Mouse (Mus musculus): ENCODE results near the gene Tspyl3. TPM values are rescaled to one million over a fixed set of nuclear protein-coding genes. Genes with fewer than 3 reads are reported as not detected.
"Not testable (repeated sequence)": the region's sequence is repeated elsewhere in the genome, so short reads cannot be mapped to it uniquely, and the experiment has no call there.

Tspyl3 gene
- 37.2 and 38.0 TPM in 2 replicates for polyA plus RNA-seq (2015; fragmentation: Nextera tagmentation; extraction: Ambion mirVana)

DNA sequence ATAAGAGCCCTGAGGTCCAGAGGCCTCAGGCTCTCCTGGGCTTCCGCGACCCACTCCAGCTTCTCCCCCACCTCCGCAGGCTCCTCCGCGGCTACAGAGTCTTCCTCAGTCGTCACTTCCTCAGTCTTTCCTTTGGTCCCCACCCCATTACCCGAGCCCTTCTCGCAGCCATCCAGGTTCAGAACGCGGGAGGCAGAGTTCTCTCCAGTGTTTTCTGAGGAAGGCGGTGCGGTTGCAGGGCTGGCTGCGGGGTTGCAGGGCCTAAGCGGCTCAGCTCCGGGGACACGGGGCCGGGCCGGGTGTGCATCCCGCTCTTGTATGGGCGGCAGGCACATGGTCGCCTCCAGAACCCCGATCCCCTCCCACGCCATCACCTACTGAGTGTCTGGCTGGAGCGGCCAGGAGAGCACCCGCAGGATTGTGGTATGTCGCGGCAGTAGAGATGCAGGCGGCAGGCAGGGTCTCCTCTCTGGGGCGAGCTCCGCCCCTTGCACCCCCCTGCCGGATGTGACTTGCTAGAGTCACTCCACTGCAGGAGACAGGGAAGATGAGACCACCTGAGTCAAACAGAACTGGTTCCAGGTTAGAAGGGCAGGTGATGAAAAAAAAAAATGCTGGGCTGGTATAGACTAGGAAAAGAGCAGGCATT lies at the start of gene Tspyl3:
TSS of gene Tspyl3 (minus strand) at position 496 of the 649 bp plus-strand sequence.
- Histone ChIP-seq H3K4me1 (peaks cover 23% of the 10 kb centered on the region), H3K4me2 (peak within 1 kb of the TSS; percentile 69), H3K4me3 (replicated peaks) (peak within 1 kb of the TSS; percentile 64), H3K9ac (replicated peaks) (peak within 1 kb of the TSS; percentile 74), H3K36me3 (peaks cover 29% of the 10 kb centered on the region), H3K27me3 (replicated peaks) (no peaks in the 10 kb centered on the region), H3K9me3 (replicated peaks) (no peaks in the 10 kb centered on the region), H3K27ac (replicated peaks) (peak within 1 kb of the TSS; percentile 84)
- WGBS, result 3% methylated on average over 31 of the region's 31 CpGs
- ATAC-seq (ENCODE audit: low FRiP score), result peak; percentile 92

DNA sequence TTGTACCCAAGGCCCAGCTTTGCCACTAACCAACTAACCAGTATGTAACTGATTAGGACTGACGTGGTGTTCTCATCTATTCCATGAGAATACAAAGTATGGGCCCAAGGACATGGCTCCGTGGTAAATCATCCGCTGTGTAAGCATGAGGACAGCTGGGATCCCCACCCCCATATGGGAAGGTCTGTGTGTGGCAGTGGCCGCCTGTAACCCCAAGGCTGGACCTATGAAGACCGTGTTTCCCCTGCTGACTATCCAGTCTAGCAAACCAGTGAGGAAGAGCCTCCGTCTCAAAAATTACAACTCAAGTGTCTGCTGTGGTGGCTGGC lies 49.6 kb upstream of the Tspyl3 start:
- no peak for ATAC-seq (ENCODE audit: low FRiP score)
- H3K4me3 ChIP-seq (replicated peaks), result no peak overlapping the region
- no peaks in the 10 kb centered on the region for H3K27me3 ChIP-seq (replicated peaks)
- no peaks in the 10 kb centered on the region for H3K36me3 ChIP-seq
- no peak overlapping the region for H3K9ac ChIP-seq (replicated peaks)
- H3K9me3 ChIP-seq (replicated peaks), result no peaks in the 10 kb centered on the region
- H3K4me2 ChIP-seq, result no peak overlapping the region
- H3K4me1 ChIP-seq, result no peaks in the 10 kb centered on the region
- no peak overlapping the region for H3K27ac ChIP-seq (replicated peaks)
- 84% methylated on average over 6 of the region's 6 CpGs for WGBS

DNA sequence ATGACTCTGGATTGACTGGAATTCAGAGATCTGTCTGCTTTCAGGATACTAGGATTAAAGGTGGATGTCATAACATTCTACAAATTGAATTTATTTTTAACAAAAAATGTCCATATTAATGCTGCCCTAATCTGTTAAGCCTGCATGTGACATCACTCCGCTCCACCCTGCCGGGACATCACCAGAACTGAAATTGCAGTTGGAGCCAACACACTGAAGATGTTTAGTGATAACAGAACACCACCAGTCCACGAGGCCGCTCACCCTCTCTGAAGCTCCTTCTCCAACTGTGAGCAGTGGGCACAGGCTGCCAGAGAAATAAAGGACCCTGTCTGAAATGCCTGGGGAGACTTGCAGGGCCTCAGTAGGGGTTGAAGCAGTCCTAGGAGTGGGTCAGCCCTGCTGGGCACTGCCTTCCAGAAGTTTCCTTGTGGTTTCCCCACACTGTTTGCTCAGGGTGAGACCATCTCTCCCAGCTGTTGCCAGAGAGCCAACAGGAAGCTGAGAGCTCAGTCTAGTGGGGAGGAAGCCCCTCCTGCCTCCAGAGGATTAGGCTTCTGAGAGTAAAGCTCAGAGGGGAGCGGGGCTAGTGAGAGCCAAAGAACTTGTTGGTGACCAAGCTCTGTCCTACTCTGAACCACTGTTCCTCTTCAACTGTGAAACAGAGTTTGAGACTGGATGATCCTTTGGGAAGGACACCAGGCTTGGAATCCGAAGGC lies 49.1 kb upstream of the Tspyl3 start:
- H3K9me3 ChIP-seq (replicated peaks); H3K4me3 ChIP-seq (replicated peaks); H3K9ac ChIP-seq (replicated peaks); H3K4me2 ChIP-seq; ATAC-seq (ENCODE audit: low FRiP score); H3K27ac ChIP-seq (replicated peaks); H3K27me3 ChIP-seq (replicated peaks); H3K4me1 ChIP-seq; H3K36me3 ChIP-seq: not testable (repeated sequence)
- 83% methylated on average over 6 of the region's 6 CpGs for WGBS

DNA sequence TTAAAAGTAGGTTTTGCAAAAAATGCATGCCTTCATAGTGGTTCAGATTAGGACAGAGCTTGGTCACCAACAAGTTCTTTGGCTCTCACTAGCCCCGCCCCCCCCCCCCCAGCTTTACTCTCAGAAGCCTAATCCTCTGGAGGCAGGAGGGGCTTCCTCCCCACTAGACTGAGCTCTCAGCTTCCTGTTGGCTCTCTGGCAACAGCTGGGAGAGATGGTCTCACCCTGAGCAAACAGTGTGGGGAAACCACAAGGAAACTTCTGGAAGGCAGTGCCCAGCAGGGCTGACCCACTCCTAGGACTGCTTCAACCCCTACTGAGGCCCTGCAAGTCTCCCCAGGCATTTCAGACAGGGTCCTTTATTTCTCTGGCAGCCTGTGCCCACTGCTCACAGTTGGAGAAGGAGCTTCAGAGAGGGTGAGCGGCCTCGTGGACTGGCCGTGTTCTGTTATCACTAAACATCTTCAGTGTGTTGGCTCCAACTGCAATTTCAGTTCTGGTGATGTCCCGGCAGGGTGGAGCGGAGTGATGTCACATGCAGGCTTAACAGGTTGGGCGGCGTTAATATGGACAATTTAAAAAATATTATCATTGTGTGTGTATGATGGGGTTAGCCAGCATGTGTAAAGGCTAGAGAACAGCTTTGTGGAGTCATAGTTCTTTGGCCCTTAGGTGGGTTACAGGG lies 45.1 kb upstream of the Tspyl3 start:
- not testable (repeated sequence) for H3K4me2 ChIP-seq; H3K4me3 ChIP-seq (replicated peaks); H3K9ac ChIP-seq (replicated peaks); H3K9me3 ChIP-seq (replicated peaks); H3K4me1 ChIP-seq; H3K27me3 ChIP-seq (replicated peaks); ATAC-seq (ENCODE audit: low FRiP score); H3K27ac ChIP-seq (replicated peaks)
- H3K36me3 ChIP-seq, result peaks cover 19% of the 10 kb centered on the region
- 79% methylated on average over 8 of the region's 8 CpGs for WGBS

DNA sequence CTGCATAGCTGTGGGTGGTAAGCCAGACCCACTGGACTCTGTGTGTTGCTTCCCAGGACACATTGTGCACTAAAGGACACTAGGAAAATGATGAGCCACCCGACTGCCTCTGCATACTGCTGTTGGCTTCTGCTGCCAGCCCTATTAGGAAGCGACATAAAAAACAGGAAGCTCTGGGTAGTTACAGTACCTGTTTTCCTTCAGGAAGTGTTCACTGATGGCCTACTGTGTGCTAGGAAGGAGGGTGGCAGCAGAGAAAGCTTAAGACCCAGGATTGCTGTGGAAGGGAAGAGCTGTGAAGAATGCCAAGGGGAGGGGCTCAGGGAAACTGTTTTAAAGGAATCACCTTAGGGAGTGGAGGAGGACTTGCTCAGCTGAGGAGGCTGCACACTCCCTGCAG lies 42.1 kb upstream of the Tspyl3 start:
- peaks cover 46% of the 10 kb centered on the region for H3K36me3 ChIP-seq
- 92% methylated on average over 2 of the region's 2 CpGs for WGBS
- ATAC-seq (ENCODE audit: low FRiP score), result no peak

DNA sequence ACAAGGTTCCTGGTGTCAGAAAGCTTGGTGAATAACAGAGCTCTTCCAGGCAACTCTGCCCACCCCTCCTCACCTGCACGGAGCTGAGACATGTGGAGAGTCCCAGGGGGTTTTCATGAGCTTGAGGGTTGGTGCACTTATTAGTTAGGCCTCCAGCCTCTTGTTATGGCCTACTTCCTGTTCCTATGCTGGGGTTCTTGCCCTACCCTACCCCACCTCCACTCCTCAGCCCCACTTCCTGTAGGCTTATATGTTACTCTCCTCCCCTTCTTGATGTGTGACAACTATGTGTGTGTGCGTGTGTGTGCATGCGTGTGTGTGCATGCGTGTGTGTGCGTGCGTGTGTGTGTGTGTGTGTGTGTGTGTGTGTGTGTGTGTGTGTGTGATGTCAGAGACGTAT lies 37.8 kb upstream of the Tspyl3 start:
- H3K4me1 ChIP-seq, result no peaks in the 10 kb centered on the region
- no peaks in the 10 kb centered on the region for H3K27me3 ChIP-seq (replicated peaks)
- H3K9ac ChIP-seq (replicated peaks), result no peak overlapping the region
- H3K27ac ChIP-seq (replicated peaks), result no peak overlapping the region
- WGBS, result 89% methylated on average over 7 of the region's 7 CpGs
- H3K4me3 ChIP-seq (replicated peaks), result no peak overlapping the region
- no peak overlapping the region for H3K4me2 ChIP-seq
- no peaks in the 10 kb centered on the region for H3K9me3 ChIP-seq (replicated peaks)
- H3K36me3 ChIP-seq, result peaks cover 57% of the 10 kb centered on the region
- ATAC-seq (ENCODE audit: low FRiP score), result no peak

More for the DNA sequence above, 42.1 kb upstream of the Tspyl3 start:
- no peak overlapping the region for H3K9ac ChIP-seq (replicated peaks)
- no peak overlapping the region for H3K4me2 ChIP-seq
- no peaks in the 10 kb centered on the region for H3K4me1 ChIP-seq
- no peak overlapping the region for H3K4me3 ChIP-seq (replicated peaks)
- H3K27me3 ChIP-seq (replicated peaks), result no peaks in the 10 kb centered on the region
- H3K9me3 ChIP-seq (replicated peaks), result no peaks in the 10 kb centered on the region
- H3K27ac ChIP-seq (replicated peaks), result no peak overlapping the region

DNA sequence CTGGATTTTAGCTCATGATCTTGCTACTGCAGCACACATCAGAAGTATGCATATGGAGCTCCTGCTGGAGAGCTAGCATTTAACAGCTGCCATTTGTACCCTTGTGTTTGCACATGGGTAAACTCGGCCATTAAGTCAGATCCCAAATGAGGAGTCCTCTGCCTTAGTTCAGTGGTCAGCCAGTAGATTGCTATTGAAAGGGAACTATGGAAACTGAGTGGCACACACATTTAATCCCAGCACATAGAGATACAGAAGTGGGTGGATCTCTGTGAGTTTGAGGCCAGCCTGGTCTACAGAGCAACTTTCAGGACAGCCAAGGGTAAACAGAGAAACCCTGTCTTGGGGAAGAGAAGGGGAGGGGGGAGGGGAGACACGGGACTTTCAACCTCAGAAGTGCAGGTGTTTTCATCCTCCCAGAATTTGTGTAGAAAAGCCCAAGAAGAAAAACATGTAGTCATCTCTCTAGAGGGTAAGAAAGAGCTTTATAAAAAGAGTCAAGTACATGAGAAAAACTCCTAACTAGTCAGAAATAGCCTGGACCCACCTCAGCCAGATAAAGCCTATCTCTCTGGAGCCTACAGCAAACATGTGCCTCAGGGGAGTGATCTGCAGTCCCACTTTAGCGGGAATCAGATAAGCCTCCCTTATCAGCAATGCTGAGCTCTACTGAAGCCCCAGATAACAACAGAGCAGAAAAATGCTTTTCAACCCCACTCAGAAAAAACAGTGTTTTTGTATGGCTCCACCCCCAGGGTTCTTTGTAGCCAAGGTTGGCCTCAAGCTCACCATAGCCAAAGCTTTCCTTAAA lies 34.8 kb upstream of the Tspyl3 start:
- no peak for ATAC-seq (ENCODE audit: low FRiP score)
- no peaks in the 10 kb centered on the region for H3K9me3 ChIP-seq (replicated peaks)
- H3K9ac ChIP-seq (replicated peaks), result no peak overlapping the region
- H3K36me3 ChIP-seq, result peaks cover 41% of the 10 kb centered on the region
- H3K4me3 ChIP-seq (replicated peaks), result no peak overlapping the region
- H3K4me2 ChIP-seq, result no peak overlapping the region
- no peak overlapping the region for H3K27ac ChIP-seq (replicated peaks)
- WGBS, result 76% methylated on average over 3 of the region's 3 CpGs
- H3K4me1 ChIP-seq, result no peaks in the 10 kb centered on the region
- H3K27me3 ChIP-seq (replicated peaks), result no peaks in the 10 kb centered on the region

DNA sequence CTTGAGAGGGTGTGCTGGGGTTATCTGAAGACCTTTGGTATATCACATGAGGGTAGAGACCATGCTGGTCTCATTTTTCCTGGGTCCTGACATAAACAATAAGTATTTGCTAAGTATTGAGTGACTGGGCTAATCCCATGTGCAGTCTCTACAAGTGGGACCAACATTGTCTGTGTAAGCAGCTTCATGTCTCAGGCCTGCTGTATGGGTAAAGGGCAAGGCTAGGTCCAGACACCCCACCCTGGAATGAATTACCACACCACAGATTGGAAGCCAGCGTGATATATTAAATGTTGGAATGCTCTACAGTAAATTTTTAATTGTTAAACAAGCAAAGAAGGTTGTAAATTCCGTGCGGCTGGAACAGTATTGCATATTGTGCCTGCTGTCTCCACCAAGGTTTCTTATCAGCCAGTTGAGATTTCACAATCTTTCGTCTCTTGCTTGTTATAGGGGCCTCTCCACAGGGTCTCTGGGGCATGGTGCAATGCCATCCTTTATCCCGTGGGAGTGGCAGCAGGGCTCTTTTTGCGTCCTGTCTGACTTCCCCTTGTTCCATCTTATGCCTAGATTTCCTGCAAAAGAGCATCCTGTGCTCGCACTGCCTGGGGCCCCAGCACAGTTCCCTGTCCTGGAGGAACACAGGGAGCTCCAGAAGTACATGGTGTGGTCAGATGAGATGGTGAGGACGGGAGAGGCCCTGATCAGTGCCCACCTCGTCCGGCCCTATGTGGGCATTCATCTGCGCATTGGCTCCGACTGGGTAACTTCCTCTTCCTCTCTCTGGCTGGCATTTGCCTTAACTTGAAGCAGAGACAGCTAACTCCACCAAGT lies 34.0 kb upstream of the Tspyl3 start:
- Histone ChIP-seq H3K4me3 (replicated peaks) (no peak overlapping the region), H3K9ac (replicated peaks) (no peak overlapping the region), H3K9me3 (replicated peaks) (no peaks in the 10 kb centered on the region), H3K27me3 (replicated peaks) (no peaks in the 10 kb centered on the region), H3K36me3 (peaks cover 35% of the 10 kb centered on the region), H3K4me1 (no peaks in the 10 kb centered on the region), H3K27ac (replicated peaks) (no peak overlapping the region), H3K4me2 (no peak overlapping the region)
- no peak for ATAC-seq (ENCODE audit: low FRiP score)
- 85% methylated on average over 12 of the region's 12 CpGs for WGBS

DNA sequence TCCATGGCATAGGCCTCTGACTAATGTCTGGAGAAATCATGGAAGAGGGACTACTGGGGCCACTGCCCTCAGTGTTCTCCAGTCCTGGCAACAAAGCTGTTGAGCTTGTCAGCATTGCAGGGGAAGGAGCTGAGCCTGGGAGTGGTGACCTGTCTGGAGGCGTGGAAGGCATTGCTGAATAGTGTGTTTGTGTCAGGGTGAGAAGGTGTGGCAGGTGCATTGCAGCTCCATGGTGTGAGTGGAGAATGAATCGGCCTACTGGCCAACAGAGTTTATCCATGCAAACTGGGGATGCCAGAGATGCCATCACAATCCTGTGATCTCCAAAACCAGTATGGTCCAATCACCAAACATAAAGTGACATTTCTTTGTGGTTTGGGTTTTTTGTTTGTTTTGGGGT lies 31.4 kb upstream of the Tspyl3 start:
- Histone ChIP-seq H3K27ac (replicated peaks) (no peak overlapping the region), H3K4me2 (no peak overlapping the region), H3K4me3 (replicated peaks) (no peak overlapping the region), H3K4me1 (no peaks in the 10 kb centered on the region), H3K27me3 (replicated peaks) (no peaks in the 10 kb centered on the region), H3K9me3 (replicated peaks) (no peaks in the 10 kb centered on the region), H3K9ac (replicated peaks) (no peak overlapping the region), H3K36me3 (peaks cover 31% of the 10 kb centered on the region)
- no peak for ATAC-seq (ENCODE audit: low FRiP score)
- WGBS, result 96% methylated on average over 2 of the region's 2 CpGs

DNA sequence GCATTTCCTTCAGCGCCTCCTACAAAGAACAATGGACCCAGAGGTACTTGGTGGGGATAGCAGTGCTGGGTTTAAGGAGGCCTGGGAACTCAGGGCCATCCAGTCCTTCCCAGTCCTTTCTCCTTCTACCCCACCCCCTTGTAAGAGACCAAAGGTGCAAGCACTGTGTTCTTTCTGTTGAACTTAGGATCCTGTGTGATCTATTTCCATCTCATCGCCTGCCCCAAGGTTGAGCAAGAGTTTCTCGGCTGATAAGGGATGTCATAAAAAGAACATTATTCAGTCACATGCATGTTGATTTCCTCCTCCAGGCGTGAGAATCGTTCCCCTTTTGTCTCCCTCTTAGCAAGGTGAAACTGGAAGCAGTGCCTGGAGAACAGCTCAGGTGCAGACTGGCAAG lies 24.5 kb upstream of the Tspyl3 start:
- Histone ChIP-seq H3K27ac (replicated peaks) (no peak overlapping the region), H3K4me1 (no peaks in the 10 kb centered on the region), H3K9me3 (replicated peaks) (no peaks in the 10 kb centered on the region), H3K4me2 (no peak overlapping the region), H3K27me3 (replicated peaks) (no peaks in the 10 kb centered on the region), H3K36me3 (peaks cover 46% of the 10 kb centered on the region), H3K9ac (replicated peaks) (no peak overlapping the region), H3K4me3 (replicated peaks) (no peak overlapping the region)
- 85% methylated on average over 5 of the region's 5 CpGs for WGBS
- ATAC-seq (ENCODE audit: low FRiP score), result no peak

DNA sequence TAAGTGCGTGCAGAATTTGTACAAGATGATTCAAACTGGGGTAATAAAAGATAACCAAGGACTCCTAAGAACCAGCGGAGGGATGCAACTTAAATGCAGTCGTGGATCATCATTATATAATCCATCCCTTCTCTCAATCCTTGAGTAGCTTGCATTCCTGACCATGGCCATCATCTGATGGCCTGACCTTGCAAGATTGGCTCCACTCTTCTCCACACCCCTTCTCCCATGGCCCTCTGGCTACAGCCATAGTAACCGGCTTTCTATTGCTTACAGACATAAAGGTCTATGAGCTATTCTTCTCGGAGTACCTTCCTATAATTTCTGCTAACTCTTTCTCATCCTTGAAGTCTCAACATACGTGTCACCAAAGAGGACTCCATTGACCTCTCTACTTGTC lies 16.9 kb upstream of the Tspyl3 start:
- no peaks in the 10 kb centered on the region for H3K27me3 ChIP-seq (replicated peaks)
- H3K27ac ChIP-seq (replicated peaks), result 0 out of 2 replicates have a peak overlapping the region, but pooled peaks have one; percentile 28
- peaks cover 45% of the 10 kb centered on the region for H3K4me1 ChIP-seq
- H3K36me3 ChIP-seq, result no peaks in the 10 kb centered on the region
- WGBS, result 65% methylated on average over 6 of the region's 6 CpGs
- H3K4me3 ChIP-seq (replicated peaks), result peak overlapping the region; percentile 91
- ATAC-seq (ENCODE audit: low FRiP score), result no peak
- peak overlapping the region; percentile 78 for H3K4me2 ChIP-seq
- H3K9ac ChIP-seq (replicated peaks), result peak overlapping the region; percentile 96; the same call in 1 of the 2 replicates
- no peaks in the 10 kb centered on the region for H3K9me3 ChIP-seq (replicated peaks)

Measured in neural tube, embryonic 15.5 days (tissue).